Mouse (Mus musculus) liver, embryonic 12.5 days (tissue): Measurements from ENCODE around the gene Zfp981. TPM values are rescaled to one million over a fixed set of nuclear protein-coding genes. Genes with fewer than 3 reads are reported as not detected.
"Not testable (repeated sequence)": the region's sequence is repeated elsewhere in the genome, so short reads cannot be mapped to it uniquely, and the experiment has no call there.

Source experiments
- ATAC-seq: fragments of 200-750 bp; cut with Nextera tagmentation; 2 replicates; pipeline ENCODE4 v1.8.0; 2017; ENCODE audit warnings: moderate number of reproducible peaks, mild to moderate bottlenecking, moderate library complexity
- H3K27ac ChIP-seq: fragments of 300-500 bp; sonication (generic); 2 replicates; pipeline ENCODE4 v1.5.1; 2016; ENCODE audit warnings: mild to moderate bottlenecking
- H3K27me3 ChIP-seq: fragments of 300-500 bp; sonication (generic); replicated peaks from 2 replicates; pipeline ENCODE4 v1.6.1; 2016; ENCODE audit warnings: mild to moderate bottlenecking, moderate library complexity
- H3K36me3 ChIP-seq: fragments of 300-500 bp; sonication (generic); 2 replicates; pipeline ENCODE4 v1.6.1; 2016; ENCODE audit warnings: mild to moderate bottlenecking, moderate library complexity
- H3K4me1 ChIP-seq: fragments of 300-500 bp; sonication (generic); 2 replicates; pipeline ENCODE4 v1.6.1; 2016
- H3K4me2 ChIP-seq: fragments of 300-500 bp; sonication (generic); 2 replicates; pipeline ENCODE4 v1.6.1; 2016; ENCODE audit warnings: mild to moderate bottlenecking, moderate library complexity
- H3K4me3 ChIP-seq: fragments of 300-500 bp; sonication (generic); 2 replicates; pipeline ENCODE4 v1.5.1; 2016; ENCODE audit warnings: mild to moderate bottlenecking, moderate library complexity
- H3K9ac ChIP-seq: fragments of 300-500 bp; sonication (generic); 2 replicates; pipeline ENCODE4 v1.6.1; 2016; ENCODE audit warnings: mild to moderate bottlenecking, moderate library complexity
- H3K9me3 ChIP-seq: fragments of 300-500 bp; sonication (generic); replicated peaks from 2 replicates; pipeline ENCODE4 v1.6.1; 2016; ENCODE audit warnings: mild to moderate bottlenecking, moderate library complexity
- WGBS: fragments of 180-500 bp; shearing (Covaris S2); methylation state at CpG from one replicate; pipeline ENCODE4 v1.1.7; 2016; ENCODE audit not compliant: insufficient replicate concordance; 5-methylcytosine and 5-hydroxymethylcytosine counted together
- polyA plus RNA-seq: library from polyadenylated mRNA; unstranded; fragments of >200 nt; fragmentation: Nextera tagmentation; extraction: Ambion mirVana; gene quantifications from 2 replicates; pipeline ENCODE4 v1.2.1, GENCODE M21; 2016

Zfp981 gene
- polyA plus RNA-seq, result 0.15 and 0.17 TPM in 2 replicates

GRCm38 (mm10) chr4:146501727-146502126 is at the start of gene Zfp981:
TSS of gene Zfp981 (plus strand) at chr4:146502027.
- 66% methylated on average over 4 of the region's 4 CpGs for WGBS
- H3K27ac ChIP-seq, ATAC-seq, H3K4me1 ChIP-seq, H3K4me2 ChIP-seq, H3K36me3 ChIP-seq, H3K4me3 ChIP-seq, H3K27me3 ChIP-seq, H3K9ac ChIP-seq: not testable (repeated sequence)
- H3K9me3 ChIP-seq, result peaks cover 35% of the 10 kb centered on the region

- not testable (repeated sequence) for H3K4me2 ChIP-seq, H3K4me3 ChIP-seq, H3K27ac ChIP-seq, ATAC-seq, H3K9ac ChIP-seq, H3K4me1 ChIP-seq, H3K27me3 ChIP-seq
- peaks cover 60% of the 10 kb centered on the region for H3K36me3 ChIP-seq
- whole genome bisulfite sequencing, result 73% methylated on average over 2 of the region's 2 CpGs
- H3K9me3 ChIP-seq, result peaks cover 55% of the 10 kb centered on the region
Observed at GRCm38 (mm10) chr4:146452576-146452975, 49.3 kb upstream of the Zfp981 start.

GRCm38 (mm10) chr4:146454170-146454569 is 47.7 kb upstream of the Zfp981 start:
- WGBS, result 56% methylated on average over 1 of the region's 1 CpGs
- ATAC-seq, result not testable (repeated sequence)

GRCm38 (mm10) chr4:146454896-146455295 is 46.9 kb upstream of the Zfp981 start:
- H3K4me3 ChIP-seq, result no peak overlapping the region
- no peaks in the 10 kb centered on the region for H3K27me3 ChIP-seq
- no peaks in the 10 kb centered on the region for H3K4me1 ChIP-seq
- no peak overlapping the region for H3K9ac ChIP-seq
- H3K9me3 ChIP-seq, result peaks cover 60% of the 10 kb centered on the region
- no peak overlapping the region for H3K4me2 ChIP-seq
- peaks cover 53% of the 10 kb centered on the region for H3K36me3 ChIP-seq
- peak; percentile 9 for ATAC-seq
- 49% methylated on average over 2 of the region's 2 CpGs for WGBS
- H3K27ac ChIP-seq, result no peak overlapping the region

More at GRCm38 (mm10) chr4:146454170-146454569, 47.7 kb upstream of the Zfp981 start:
- H3K9ac ChIP-seq, H3K4me1 ChIP-seq, H3K4me3 ChIP-seq, H3K27me3 ChIP-seq, H3K27ac ChIP-seq, H3K4me2 ChIP-seq: not testable (repeated sequence)
- Histone ChIP-seq H3K36me3 (peaks cover 52% of the 10 kb centered on the region), H3K9me3 (peaks cover 56% of the 10 kb centered on the region)

- 85% methylated on average over 7 of the region's 7 CpGs for WGBS
- Histone ChIP-seq H3K27me3 (no peaks in the 10 kb centered on the region), H3K9me3 (peaks cover 60% of the 10 kb centered on the region)
Observed at GRCm38 (mm10) chr4:146455321-146455721, 46.5 kb upstream of the Zfp981 start.

GRCm38 (mm10) chr4:146456061-146456726 is 45.6 kb upstream of the Zfp981 start:
- no peak for ATAC-seq
- no peak overlapping the region for H3K27ac ChIP-seq
- peaks cover 63% of the 10 kb centered on the region for H3K9me3 ChIP-seq
- WGBS, result 62% methylated on average over 4 of the region's 4 CpGs
- no peak overlapping the region for H3K9ac ChIP-seq
- no peak overlapping the region for H3K4me2 ChIP-seq
- peaks cover 51% of the 10 kb centered on the region for H3K36me3 ChIP-seq
- no peaks in the 10 kb centered on the region for H3K4me1 ChIP-seq
- no peak overlapping the region for H3K4me3 ChIP-seq
- H3K27me3 ChIP-seq, result no peaks in the 10 kb centered on the region

More at GRCm38 (mm10) chr4:146455321-146455721, 46.5 kb upstream of the Zfp981 start:
- H3K4me1 ChIP-seq, result no peaks in the 10 kb centered on the region
- no peak overlapping the region for H3K9ac ChIP-seq
- no peak overlapping the region for H3K27ac ChIP-seq
- H3K4me3 ChIP-seq, result no peak overlapping the region
- H3K4me2 ChIP-seq, result no peak overlapping the region
- ATAC-seq, result peak; percentile 48
- H3K36me3 ChIP-seq, result peaks cover 51% of the 10 kb centered on the region

DNA sequence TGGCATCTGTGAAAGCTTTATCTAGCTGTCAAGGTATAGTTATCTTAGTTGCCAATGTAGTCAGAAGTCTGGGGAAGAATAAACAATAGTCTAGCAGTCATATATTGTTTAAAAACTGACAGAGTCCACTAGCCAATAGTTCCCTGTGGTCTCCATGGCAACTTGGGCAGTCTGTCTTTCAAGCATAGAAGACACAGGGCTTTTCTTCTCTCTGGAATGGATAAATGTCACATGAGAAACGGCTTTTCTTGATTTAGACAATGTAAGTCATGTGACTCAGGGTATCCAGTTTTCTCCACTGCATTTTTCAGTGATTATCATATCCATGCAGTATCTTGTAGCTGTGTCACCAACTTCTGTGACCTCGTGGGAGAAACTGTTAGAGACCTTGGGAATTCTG is 44.7 kb upstream of the Zfp981 start:
- WGBS, result 57% methylated on average over 2 of the region's 2 CpGs
- ATAC-seq, result no peak
- no peak overlapping the region for H3K27ac ChIP-seq
- peaks cover 63% of the 10 kb centered on the region for H3K9me3 ChIP-seq
- no peak overlapping the region for H3K4me3 ChIP-seq
- peaks cover 51% of the 10 kb centered on the region for H3K36me3 ChIP-seq
- H3K4me1 ChIP-seq, result no peaks in the 10 kb centered on the region
- H3K4me2 ChIP-seq, result no peak overlapping the region
- H3K9ac ChIP-seq, result no peak overlapping the region
- H3K27me3 ChIP-seq, result no peaks in the 10 kb centered on the region

GRCm38 (mm10) chr4:146457720-146458119 is 44.1 kb upstream of the Zfp981 start:
- H3K27ac ChIP-seq, result no peak overlapping the region
- peaks cover 48% of the 10 kb centered on the region for H3K36me3 ChIP-seq
- H3K9ac ChIP-seq, result no peak overlapping the region
- H3K4me2 ChIP-seq, result no peak overlapping the region
- peak; percentile 19; the same call in 1 of the 2 replicates for ATAC-seq
- H3K27me3 ChIP-seq, result no peaks in the 10 kb centered on the region
- 59% methylated on average over 1 of the region's 1 CpGs for WGBS
- no peaks in the 10 kb centered on the region for H3K4me1 ChIP-seq
- no peak overlapping the region for H3K4me3 ChIP-seq
- H3K9me3 ChIP-seq, result peaks cover 60% of the 10 kb centered on the region

DNA sequence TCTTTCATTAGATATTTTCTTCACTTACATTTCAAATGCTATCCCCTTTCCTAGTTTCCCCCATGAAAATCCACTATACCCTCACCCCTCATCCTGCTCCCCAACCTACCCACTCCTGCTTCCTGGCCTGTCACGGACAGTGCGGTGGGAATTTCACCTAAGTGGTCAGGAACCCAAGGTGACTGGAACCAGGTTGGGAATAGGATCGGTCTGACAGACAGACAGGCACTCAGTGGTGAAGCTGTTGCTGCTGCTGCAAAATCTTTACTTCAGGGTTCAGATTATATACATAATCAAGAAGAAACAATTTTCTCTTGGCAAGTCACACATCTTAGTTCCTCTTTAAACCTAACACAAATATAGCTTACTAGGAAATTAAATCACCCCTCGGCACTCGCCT is 42.0 kb upstream of the Zfp981 start:
- H3K36me3 ChIP-seq, result peaks cover 45% of the 10 kb centered on the region
- not testable (repeated sequence) for H3K4me3 ChIP-seq
- WGBS, result 76% methylated on average over 5 of the region's 5 CpGs

DNA sequence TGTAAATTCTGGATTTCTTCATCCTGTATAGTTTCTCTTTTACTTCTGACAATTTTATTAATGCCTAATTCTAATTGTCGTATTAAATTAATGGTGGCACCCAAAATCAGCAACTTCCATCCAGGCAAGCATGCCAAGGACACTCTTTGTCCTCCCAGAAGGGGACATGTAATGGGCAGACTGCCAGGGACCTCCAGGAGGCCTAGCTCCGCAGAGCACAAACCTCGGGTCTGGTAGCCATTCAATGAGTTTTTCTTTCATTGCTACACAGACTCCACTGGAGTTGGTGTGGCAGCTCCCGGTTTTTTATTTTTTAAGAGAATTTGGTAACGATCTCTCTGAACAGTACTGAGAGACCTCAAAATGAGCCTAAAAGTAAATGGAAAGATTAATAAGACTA is 41.1 kb upstream of the Zfp981 start:
- ATAC-seq, H3K27me3 ChIP-seq, H3K9ac ChIP-seq, H3K27ac ChIP-seq, H3K4me1 ChIP-seq, H3K4me2 ChIP-seq, H3K4me3 ChIP-seq: not testable (repeated sequence)
- Histone ChIP-seq H3K36me3 (peaks cover 44% of the 10 kb centered on the region), H3K9me3 (peaks cover 52% of the 10 kb centered on the region)
- WGBS, result 68% methylated on average over 5 of the region's 5 CpGs

More for the DNA sequence above, 42.0 kb upstream of the Zfp981 start:
- H3K4me1 ChIP-seq, H3K27ac ChIP-seq, H3K27me3 ChIP-seq, H3K9ac ChIP-seq, H3K4me2 ChIP-seq, ATAC-seq: not testable (repeated sequence)
- peaks cover 55% of the 10 kb centered on the region for H3K9me3 ChIP-seq

DNA sequence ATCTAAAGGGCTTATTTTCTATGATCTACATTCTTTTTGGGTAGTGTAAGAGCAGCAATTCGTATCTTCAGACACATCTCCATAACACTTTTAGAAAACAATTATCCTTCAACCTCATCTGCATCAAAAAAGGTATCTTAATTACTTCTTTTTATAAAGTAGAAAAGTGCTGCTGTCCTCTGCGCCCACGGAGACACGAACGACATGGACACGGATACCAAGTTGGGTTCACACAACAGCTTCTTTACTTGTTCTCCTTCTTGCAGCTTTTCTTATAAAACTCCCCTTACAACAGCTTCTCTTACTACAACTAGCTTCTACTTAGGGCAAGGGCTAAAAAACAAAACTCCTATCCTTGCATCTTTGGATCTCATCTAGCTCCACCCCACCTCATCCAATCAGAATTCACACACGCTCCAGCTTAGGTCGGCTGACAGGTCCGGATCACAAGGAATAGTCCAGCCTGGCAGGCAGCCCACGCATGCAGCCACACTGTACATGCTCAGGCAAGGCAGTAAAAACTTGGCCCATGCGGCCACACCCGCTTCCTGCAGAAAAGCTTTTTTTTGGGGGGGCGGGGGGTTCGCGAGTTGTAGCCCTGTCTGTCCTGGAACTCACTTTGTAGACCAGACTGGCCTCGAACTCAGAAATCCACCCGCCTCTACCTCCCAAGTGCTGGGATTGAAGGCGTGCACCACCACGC is 38.0 kb upstream of the Zfp981 start:
- Histone ChIP-seq H3K9me3 (peaks cover 22% of the 10 kb centered on the region), H3K36me3 (peaks cover 24% of the 10 kb centered on the region)
- H3K4me2 ChIP-seq, H3K4me1 ChIP-seq, H3K4me3 ChIP-seq, H3K9ac ChIP-seq, ATAC-seq, H3K27me3 ChIP-seq, H3K27ac ChIP-seq: not testable (repeated sequence)
- WGBS, result 83% methylated on average over 19 of the region's 19 CpGs

GRCm38 (mm10) chr4:146469984-146470383 is 31.8 kb upstream of the Zfp981 start:
- not testable (repeated sequence) for H3K4me2 ChIP-seq, H3K27ac ChIP-seq, H3K4me3 ChIP-seq, H3K4me1 ChIP-seq, H3K9ac ChIP-seq, H3K27me3 ChIP-seq
- WGBS, result 83% methylated on average over 10 of the region's 12 CpGs
- H3K9me3 ChIP-seq, result peaks cover 17% of the 10 kb centered on the region
- H3K36me3 ChIP-seq, result peaks cover 16% of the 10 kb centered on the region
- ATAC-seq, result peak; percentile 43; the same call in 1 of the 2 replicates
